26 mouse cellular contexts compared by ENCODE assay signal in the genomic region with DNA sequence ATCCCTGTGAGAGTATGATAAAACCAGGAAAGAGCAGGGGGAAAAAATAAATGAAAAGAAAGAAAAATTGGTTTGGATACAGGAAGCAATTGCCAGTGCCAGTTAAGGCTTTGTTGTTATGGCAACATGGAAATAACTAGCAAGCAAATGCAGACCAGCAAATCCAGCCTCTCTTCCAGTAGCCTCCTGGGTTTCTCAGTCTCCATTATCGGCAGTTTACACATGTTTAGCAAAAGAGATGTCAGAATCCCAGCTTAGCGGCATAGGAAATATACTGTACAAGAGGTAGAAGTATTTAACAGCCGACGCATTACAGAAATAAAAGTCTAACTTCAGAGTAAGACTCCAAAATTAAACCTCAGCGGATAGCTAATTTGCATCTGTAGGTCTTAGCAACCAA. TPM values are rescaled to one million over a fixed set of nuclear protein-coding genes. Genes with fewer than 3 reads are reported as not detected.
A peak's percentile ranks its signal among the peaks of the same experiment; 100 is the strongest.
DNase-seq lines count a peak whose midpoint lies in the region; ATAC-seq lines count a peak whose summit lies in the region.
"Had no signal": no experiment of that assay in that cellular context is flagged by ENCODE, and none has a peak within 500 bp of the region (broad histone marks: within the 10 kb centered on the region; RNA-seq: fewer than 3 reads in every experiment).

No protein-coding gene starts in this region.

- H3K27me3 ChIP-seq in midbrain, embryonic 15.5 days (replicated peaks): no peaks in the 10 kb centered on the region
- H3K27me3 ChIP-seq: embryonic facial prominence, embryonic 15.5 days; limb, embryonic 15.5 days; liver, embryonic 15.5 days had no signal

- no peak overlapping the region for H3K9ac ChIP-seq in midbrain, embryonic 15.5 days
- H3K9ac ChIP-seq: embryonic facial prominence, embryonic 15.5 days; limb, embryonic 15.5 days; liver, embryonic 15.5 days had no signal

- H3K4me1 ChIP-seq in midbrain, embryonic 15.5 days: peaks cover 10% of the 10 kb centered on the region; the same call in 1 of the 2 replicates
- H3K4me1 ChIP-seq: embryonic facial prominence, embryonic 15.5 days; limb, embryonic 15.5 days; liver, embryonic 15.5 days had no signal

- no peak overlapping the region for H3K4me3 ChIP-seq in midbrain, embryonic 15.5 days
- H3K4me3 ChIP-seq: embryonic facial prominence, embryonic 15.5 days; limb, embryonic 15.5 days; liver, embryonic 15.5 days had no signal

- DNase-seq in frontal cortex, postnatal 10 days (ENCODE audit: low spot score in 2 of 2): no peak
- peak; percentile 14 for DNase-seq in layer of hippocampus, adult 9-11 months
- DNase-seq in layer of hippocampus, adult 8-10 months (ENCODE audit: low spot score in 2 of 2): no peak
- peak; percentile 63 for DNase-seq in brain, adult 2 months (ENCODE audit: low read depth, low spot score)
- DNase-seq: adrenal gland, adult 8-10 months; cerebellum, adult 11 months; cerebellum, postnatal 10 days; heart, postnatal 10 days; kidney, adult 18-20 months; kidney, postnatal 10 days; right cerebral cortex, adult 18-20 months; thymus, postnatal 14 days had no signal

- peak; percentile 81 for ATAC-seq in frontal cortex, adult (ENCODE audit: low TSS enrichment)
- ATAC-seq in midbrain, embryonic 15.5 days (replicated peaks): peak; percentile 86
- ATAC-seq in erythroid progenitor cell, adult 5-6 weeks (replicated peaks; ENCODE audit: low FRiP score, poor library complexity, severe bottlenecking): no peak

- 0 out of 2 replicates have a peak overlapping the region, but pooled peaks have one; percentile 1 for H3K4me2 ChIP-seq in midbrain, embryonic 15.5 days
- H3K4me2 ChIP-seq: embryonic facial prominence, embryonic 15.5 days; heart, embryonic 11.5 days; limb, embryonic 15.5 days; liver, embryonic 15.5 days had no signal

- H3K9me3 ChIP-seq in midbrain, embryonic 15.5 days: no peaks in the 10 kb centered on the region
- H3K9me3 ChIP-seq: embryonic facial prominence, embryonic 15.5 days; limb, embryonic 15.5 days; liver, embryonic 15.5 days had no signal

- 53% methylated on average over 5 of the region's 5 CpGs for WGBS in midbrain, embryonic 15.5 days

- H3K36me3 ChIP-seq in midbrain, embryonic 15.5 days (replicated peaks): no peaks in the 10 kb centered on the region
- H3K36me3 ChIP-seq: embryonic facial prominence, embryonic 15.5 days; limb, embryonic 15.5 days; liver, embryonic 15.5 days had no signal

- peak overlapping the region; percentile 45; the same call in 1 of the 2 replicates for H3K27ac ChIP-seq in midbrain, embryonic 15.5 days
- H3K27ac ChIP-seq: embryonic facial prominence, embryonic 15.5 days; limb, embryonic 15.5 days; liver, embryonic 15.5 days; stomach, postnatal 0 days had no signal

RNA-seq across cellular contexts. Expression of a gene that starts 5.9 kb away (rescaled TPM):
- total RNA-seq in layer of hippocampus, adult 8-10 months (2022): not detected
- 0.15 and 0.27 TPM in 2 replicates for polyA plus RNA-seq in midbrain, embryonic 15.5 days (2015; fragmentation: Nextera tagmentation; extraction: Ambion mirVana)
- total RNA-seq in erythroid progenitor cell, adult 5-6 weeks (2015; ENCODE audit: low replicate concordance): not detected in 2 replicates
- total RNA-seq in erythroid progenitor cell, adult 5-6 weeks (2017; ENCODE audit: low replicate concordance): not detected in 2 replicates
- total RNA-seq: gastrocnemius, adult 8-10 months; granulocyte monocyte progenitor cell, adult 5-6 weeks; heart, postnatal 10 days; left cerebral cortex, postnatal 25 days had no signal
- polyA plus RNA-seq: C2C12; heart, embryonic 11.5 days; limb, embryonic 15.5 days; liver, embryonic 15.5 days; lung, embryonic 16.5 days; neural tube, embryonic 11.5 days; stomach, postnatal 0 days had no signal

Comparison
In these comparisons a context has a peak if more than half of its experiments do, and no peak if none do; other contexts are left out.
1. DNase-seq: peak in layer of hippocampus, adult 9-11 months (single experiment) and brain, adult 2 months (single experiment); none in frontal cortex, postnatal 10 days (0 of 2) and layer of hippocampus, adult 8-10 months (0 of 2).